Mouse (Mus musculus) left cerebral cortex, postnatal 36 days (tissue): Measurements from ENCODE around the gene Myl6. TPM values are rescaled to one million over a fixed set of nuclear protein-coding genes. Genes with fewer than 3 reads are reported as not detected.

Experiments used
- DNase-seq, 2 experiments: peaks; one replicate each; pipeline ENCODE4 v3.0.0; 2021 to 2022; ENCODE audit warnings: low spot score in 2 of 2, mixed read lengths in 1 of 2
- intact Hi-C: fragments of 180-260 bp; cut with DNase I; formaldehyde crosslinking; loops from one replicate; pipeline ENCODE4 v1.15.1; 2025
- microRNA-seq: library from miRNA; unstranded; fragments of <30 nt; microRNA quantifications from one replicate; pipeline ENCODE4 v1.2.0, GENCODE M21; 2022
- total RNA-seq, 2 experiments: library from RNA; stranded (reverse); gene quantifications; 2 replicates each; pipeline ENCODE4 v1.2.3; 2021

Myl6 gene
- total RNA-seq, 2 experiments from 2014 or later = 547 to 629 TPM

DNA sequence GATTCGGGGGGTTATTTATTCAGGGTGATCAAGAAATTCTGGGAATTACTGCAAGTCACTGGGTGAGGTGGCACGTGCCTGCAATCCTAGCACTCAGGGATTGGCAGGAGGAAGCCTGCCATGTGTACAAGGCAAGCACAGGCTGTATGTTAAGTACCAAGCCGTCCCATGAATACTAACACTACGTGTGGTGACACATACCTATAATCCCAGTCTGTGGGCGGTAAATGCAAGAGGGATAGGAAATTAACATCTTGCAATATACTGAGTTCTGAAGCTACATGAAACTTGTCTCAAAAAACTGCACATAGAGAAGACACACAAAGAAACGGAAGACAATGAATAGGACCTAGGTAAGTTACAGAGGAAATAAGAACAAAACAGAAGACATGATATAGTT, 42.9 kb downstream of the Myl6 start:
- DNase-seq = no peak
- intact Hi-C loops = loop anchor here (10.0 kb wide), 2 partner anchors 116 to 236 kb away; partner anchors contain the start of genes Cs and Spryd4

DNA sequence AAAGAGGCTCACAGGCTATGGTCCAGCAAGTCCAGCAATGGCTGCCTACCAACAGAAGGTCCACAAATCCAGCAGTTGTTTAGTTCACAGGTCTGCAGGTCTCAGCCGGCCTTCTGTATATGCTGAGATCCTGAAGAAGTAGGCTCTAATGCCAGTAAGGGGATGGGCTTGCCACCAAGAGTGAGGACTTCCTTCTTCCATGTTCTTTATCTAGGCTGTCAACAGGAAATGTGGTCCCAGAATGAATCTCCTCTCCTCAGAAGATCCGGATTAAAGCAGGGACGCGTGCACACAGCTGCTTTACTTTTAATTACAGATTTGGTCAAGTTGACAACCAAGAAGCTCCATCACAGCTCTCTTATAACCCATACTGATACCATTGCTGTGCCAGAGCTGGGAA, 48.5 kb downstream of the Myl6 start:
- intact Hi-C loops = no loop called here
- DNase-seq = no peak

DNA sequence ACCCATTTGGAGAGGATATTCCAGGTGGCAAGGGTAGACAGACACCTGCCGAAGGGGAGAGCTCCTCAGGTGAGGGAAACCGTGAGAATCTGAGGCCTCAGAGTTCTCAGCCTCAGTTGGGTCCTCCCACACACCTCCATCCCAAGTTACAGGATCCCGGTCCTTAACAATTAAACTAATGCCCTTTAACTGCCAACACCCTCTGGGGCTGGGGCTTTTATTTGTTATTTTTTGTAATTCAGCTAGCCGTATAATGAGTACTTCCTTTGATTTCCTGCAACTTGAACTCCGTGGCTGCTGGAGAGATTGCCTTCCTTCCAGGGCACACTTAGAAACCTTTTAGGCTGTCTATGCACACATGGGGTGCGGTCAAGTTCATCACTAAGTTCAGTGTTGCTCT, 49.6 kb downstream of the Myl6 start:
- intact Hi-C loops = no loop called here

DNA sequence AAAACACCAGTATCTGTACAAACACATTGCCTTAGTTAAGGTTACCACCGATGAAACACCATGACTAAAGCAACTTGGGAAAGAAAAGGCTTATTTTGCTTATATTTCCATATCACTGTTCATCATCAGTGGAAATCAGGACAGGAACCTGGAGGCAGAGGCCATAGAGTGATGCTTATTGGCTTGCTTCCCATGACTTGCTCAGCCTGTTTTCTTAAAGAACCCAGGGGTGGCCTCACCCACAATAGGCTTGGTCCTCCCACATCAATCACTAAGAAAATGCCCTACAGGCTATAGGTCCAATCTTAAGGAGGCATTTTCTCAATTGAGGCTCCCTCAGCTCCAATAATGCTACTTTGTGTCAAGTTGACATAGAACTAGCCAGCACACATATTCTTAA, 51.2 kb downstream of the Myl6 start:
- DNase-seq = no peak
- intact Hi-C loops = no loop called here

More for the DNA sequence above, 49.6 kb downstream of the Myl6 start:
- no peak for DNase-seq

DNA sequence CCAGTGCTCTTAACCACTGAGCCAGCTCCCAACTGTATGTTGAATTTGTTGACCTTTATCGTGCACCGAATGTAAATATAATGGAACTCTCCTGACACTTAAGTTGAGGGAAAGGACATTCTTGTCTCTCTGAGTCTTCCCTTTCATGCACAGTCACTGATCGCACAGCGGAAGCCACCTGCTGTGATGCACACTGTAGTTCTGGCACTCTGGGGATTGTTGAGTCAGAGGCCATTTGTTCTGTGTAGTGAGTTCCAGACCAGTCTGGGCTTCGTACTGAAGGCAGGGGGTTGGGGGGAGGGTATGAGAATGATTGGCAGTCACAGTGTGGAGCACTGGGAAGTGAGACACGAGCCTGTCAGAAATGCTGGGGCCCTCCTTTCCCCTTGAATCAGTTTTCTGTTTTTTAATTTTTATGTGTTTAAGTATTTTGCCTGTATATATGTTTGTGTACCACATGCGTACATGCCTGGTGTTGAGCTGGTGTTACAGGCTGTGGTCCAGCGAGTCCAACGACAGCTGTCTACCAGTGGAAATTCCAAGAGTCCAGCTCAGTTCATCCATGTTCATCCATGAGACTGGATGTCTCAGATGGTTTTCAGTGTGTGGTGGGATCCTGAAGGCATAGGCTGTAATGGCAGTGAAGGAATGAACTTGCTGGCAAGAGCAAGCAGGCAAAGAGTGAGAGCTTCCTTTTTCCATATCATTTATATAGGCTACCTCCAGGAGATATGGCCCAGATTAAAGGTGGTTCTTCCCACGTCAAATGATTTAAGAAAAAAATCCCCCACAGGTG, 52.4 kb downstream of the Myl6 start:
- intact Hi-C loops = no loop called here
- no peak for DNase-seq

Small RNAs within 50 kb of the gene (microRNA-seq; reads per million reads assigned to microRNA genes)
- gene Mir6916 = not detected
- gene Mir8105 = 2.0 reads per million

Other genes with a start within 250 kb of the Myl6 start
- not detected for gene Apon, start 240.0 kb downstream of the Myl6 start, total RNA-seq
- not detected for gene Apof, start 225.5 kb downstream of the Myl6 start, total RNA-seq
- 10 to 100 TPM; 24.0 to 35.6 TPM for gene Stat2, start 223.6 kb downstream of the Myl6 start, total RNA-seq
- gene Il23a, start 195.4 kb downstream of the Myl6 start, total RNA-seq = under 1 TPM; 0.27 to 0.29 TPM
- gene Pan2, start 190.8 kb downstream of the Myl6 start, total RNA-seq = 10 to 100 TPM; 11.3 to 17.2 TPM
- 10 to 100 TPM; 62.9 to 74.4 TPM for gene Cnpy2, start 171.7 kb downstream of the Myl6 start, total RNA-seq
- 100 to 1,000 TPM; 214 to 231 TPM for gene Cs, start 156.4 kb downstream of the Myl6 start, total RNA-seq
- gene Coq10a, start 125.1 kb downstream of the Myl6 start, total RNA-seq = 10 to 100 TPM; 62.0 to 63.2 TPM
- 10 to 100 TPM; 49.3 to 61.7 TPM for gene Ankrd52, start 117.0 kb downstream of the Myl6 start, total RNA-seq
- not detected for gene Slc39a5, start 92.9 kb downstream of the Myl6 start, total RNA-seq
- gene Nabp2, start 82.7 kb downstream of the Myl6 start, total RNA-seq = 10 to 100 TPM; 88.8 to 91.6 TPM
- gene Rnf41, start 82.5 kb downstream of the Myl6 start, total RNA-seq = 10 to 100 TPM; 75.8 to 78.1 TPM
- 100 to 1,000 TPM; 238 to 245 TPM for gene Smarcc2, start 34.9 kb downstream of the Myl6 start, total RNA-seq
- gene Myl6b, start 4.5 kb upstream of the Myl6 start, total RNA-seq = 10 to 100 TPM; 26.3 to 27.0 TPM
- gene Esyt1, start 31.7 kb upstream of the Myl6 start, total RNA-seq = 1 to 10 TPM; 8.5 to 9.0 TPM
- 10 to 100 TPM; 14.2 to 15.0 TPM for gene Zc3h10, start 53.6 kb upstream of the Myl6 start, total RNA-seq
- 1,000 to 10,000 TPM; 1,491 to 1,683 TPM for gene Rpl41, start 55.2 kb upstream of the Myl6 start, total RNA-seq
- 10 to 100 TPM; 58.2 to 59.3 TPM for gene Pa2g4, start 71.8 kb upstream of the Myl6 start, total RNA-seq
- gene Erbb3, start 95.5 kb upstream of the Myl6 start, total RNA-seq = 1 to 10 TPM; 6.5 to 9.4 TPM
- gene Rps26, start 132.6 kb upstream of the Myl6 start, total RNA-seq = 100 to 1,000 TPM; 245 to 252 TPM
- 10 to 100 TPM; 10.2 to 19.0 TPM for gene Ikzf4, start 151.8 kb upstream of the Myl6 start, total RNA-seq
- gene Suox, start 179.9 kb upstream of the Myl6 start, total RNA-seq = 10 to 100 TPM; 12.0 to 12.6 TPM
- 100 to 1,000 TPM; 129 to 134 TPM for gene Rab5b, start 202.1 kb upstream of the Myl6 start, total RNA-seq
- under 1 TPM; 0.48 to 0.79 TPM for gene Pmel, start 210.1 kb upstream of the Myl6 start, total RNA-seq
- 1 to 10 TPM; 2.1 to 2.6 TPM for gene Cdk2, start 210.9 kb upstream of the Myl6 start, total RNA-seq